Mouse (Mus musculus) ovary, postnatal 10 days (tissue): ENCODE results near the gene Vdr.

Source experiments
- DNase-seq: peaks from one replicate; pipeline ENCODE4 v3.0.0; 2022; ENCODE audit warnings: low spot score

The Vdr gene

DNA sequence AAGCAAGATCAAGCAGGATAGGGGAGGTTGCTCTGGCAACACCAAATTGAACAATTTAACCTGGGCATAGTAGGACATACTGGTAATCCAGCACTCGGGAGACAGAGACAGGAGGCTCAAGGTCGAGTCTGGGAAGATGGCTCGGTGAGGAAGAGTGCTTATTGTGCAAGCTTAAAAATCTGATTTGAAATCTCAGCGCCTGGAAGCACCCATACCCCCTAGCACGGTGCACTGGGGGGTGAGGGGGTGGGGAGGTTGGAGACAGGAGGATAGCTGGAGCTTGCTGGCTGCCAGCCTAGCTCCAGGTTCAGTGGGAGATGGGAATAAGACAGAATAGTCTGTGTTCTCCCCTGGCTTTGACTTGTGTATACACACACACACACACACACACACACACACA lies 9.9 kb upstream of the Vdr start:
- no peak for DNase-seq

DNA sequence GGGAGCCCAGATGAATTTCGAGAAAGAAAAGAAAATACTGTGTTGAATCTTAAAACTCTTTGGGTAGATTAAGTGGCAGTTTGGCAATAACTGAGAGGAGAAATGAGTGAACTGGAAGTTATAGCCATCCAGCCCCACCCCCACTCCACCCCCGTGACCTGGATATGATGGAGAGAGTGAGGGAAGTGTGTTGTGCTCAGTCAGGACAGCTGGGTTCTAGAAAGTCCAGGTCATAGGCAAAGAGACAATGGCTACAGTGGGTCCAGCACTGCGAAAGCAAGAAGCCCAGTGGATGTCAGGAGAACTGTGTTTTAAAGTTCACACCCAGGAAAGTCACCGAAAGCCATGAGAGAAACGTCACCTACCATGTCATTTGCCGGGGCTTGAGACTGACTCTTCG lies 8.8 kb upstream of the Vdr start:
- no peak for DNase-seq

DNA sequence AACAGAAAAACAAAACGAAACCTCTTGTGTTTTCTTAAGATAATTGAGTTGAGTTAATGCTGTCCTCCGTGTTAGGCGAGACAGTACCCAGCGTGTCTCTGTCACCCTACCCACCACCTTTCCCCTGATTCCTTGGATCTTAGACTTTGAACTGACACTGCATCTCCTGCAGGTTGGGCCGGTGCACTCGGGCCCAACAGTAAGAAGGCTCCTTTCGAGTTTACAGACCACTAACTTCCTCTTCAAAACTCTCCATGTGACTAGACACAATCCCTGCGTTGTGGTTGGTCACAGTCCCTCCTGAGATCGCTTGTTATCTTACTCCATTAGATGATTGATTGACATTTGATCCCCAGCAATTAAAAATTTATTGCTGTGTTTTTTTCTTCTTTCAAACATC lies 7.6 kb upstream of the Vdr start:
- DNase-seq, result no peak

GRCm38 (mm10) chr15:97914331-97914747 lies 3.9 kb upstream of the Vdr start:
- DNase-seq, result no peak

DNA sequence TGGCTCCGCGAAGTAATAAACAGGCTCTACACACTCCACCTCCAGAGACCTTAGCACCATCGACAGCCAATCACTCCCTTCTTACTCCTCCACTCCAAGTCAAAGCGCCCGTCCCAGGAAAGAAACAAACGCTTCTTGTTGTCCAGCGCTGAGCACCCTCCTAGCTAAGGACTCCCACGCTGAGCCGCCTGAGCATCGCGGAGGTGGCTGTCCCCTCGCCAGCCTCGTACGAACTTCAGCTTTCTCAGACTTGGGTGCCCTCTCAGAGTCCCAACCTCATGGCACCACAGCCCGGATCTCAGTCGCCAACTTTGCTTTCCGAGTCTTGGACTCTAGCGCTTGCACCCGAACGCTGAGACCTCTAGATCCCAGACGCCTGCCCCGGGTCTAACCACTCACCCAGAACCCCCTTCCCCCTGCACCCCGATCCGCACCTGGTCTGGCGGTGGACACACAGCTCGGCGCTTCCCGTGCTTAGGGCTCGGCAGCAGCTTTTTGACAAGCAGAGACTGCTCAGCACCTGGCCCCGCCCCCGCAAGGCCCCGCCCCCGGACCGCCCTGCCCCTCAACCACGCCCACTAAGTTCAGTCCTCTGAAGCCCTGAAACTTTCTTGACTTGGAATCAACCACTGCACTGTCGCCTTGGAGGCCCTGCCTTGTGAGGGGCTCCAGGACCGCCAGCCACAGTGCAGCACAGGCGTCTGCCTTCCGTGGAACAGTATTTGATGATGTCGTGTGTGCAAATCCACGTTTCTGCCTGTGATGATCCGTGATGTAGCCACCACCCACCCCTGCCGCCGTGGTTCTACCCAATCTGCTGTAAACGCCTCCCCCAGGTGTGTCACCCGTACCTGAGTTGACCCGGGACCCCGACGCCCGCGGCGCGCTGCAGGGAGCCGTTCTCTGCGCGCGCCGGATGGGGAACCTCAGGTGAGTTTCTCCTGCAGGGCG lies 2.4 kb downstream of the Vdr start:
- DNase-seq, result peak; percentile 15

- no peak for DNase-seq
Measured at GRCm38 (mm10) chr15:97907202-97907601, 3.2 kb downstream of the Vdr start.

DNA sequence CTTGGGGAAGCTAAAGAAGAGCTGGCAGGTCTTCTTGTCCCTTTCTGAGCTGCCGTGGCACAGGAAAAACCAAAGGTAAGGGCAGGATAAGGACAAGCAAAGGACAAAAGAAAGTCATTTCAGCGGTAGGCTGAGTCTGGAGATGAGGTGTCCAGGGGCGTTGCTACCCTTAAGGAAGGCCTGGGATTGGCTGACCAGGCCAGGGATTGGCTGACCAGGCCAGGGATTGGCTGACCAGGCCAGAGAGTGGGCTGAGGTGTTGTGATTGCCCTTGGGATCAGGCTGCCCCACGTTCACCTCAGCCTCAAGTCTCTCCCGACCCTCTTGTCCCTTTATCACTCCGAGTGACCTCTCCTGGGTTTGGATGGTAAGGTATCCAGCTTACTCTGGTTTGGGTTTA lies 5.1 kb downstream of the Vdr start:
- DNase-seq, result no peak

GRCm38 (mm10) chr15:97904339-97904991 lies 6.0 kb downstream of the Vdr start:
- no peak for DNase-seq

DNA sequence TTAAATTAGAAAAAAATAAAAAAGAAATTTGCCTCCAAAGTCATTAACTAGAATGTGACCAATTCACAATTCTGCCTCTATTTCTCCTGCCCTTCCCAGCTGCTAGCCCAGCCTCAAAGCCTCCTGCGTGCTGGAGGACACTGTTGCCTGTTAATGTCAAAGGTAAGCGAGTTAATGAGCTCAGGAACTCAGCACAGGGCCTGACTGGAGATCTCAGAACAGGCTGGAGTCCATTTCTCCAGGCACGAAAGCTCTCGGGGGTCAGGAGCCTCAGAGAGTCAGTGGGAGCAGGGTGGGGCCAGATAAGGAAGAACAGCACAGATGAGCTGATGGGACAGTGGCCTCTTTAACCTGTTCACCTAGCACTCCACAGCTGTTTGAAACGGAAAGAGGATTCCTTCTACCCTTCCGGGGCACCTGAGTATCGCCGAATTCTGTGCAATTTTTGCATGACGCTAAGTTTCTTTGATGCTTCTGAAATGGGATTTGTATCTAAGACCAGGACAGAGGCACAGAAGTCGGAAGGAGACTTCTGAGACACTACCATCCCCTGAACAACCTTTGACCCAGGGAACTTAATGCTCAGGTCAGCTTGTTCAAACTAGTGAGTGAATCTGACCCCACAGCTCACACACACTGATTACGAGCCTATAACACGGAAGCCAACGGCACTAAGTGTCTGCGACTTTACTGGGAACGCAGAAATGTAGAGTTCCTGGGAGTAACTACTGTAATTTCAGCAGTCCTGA lies 7.0 kb downstream of the Vdr start:
- DNase-seq, result no peak

- no peak for DNase-seq
Measured at GRCm38 (mm10) chr15:97900991-97901390, 9.4 kb downstream of the Vdr start.

GRCm38 (mm10) chr15:97900336-97900912 lies 10.0 kb downstream of the Vdr start:
- DNase-seq, result no peak

DNA sequence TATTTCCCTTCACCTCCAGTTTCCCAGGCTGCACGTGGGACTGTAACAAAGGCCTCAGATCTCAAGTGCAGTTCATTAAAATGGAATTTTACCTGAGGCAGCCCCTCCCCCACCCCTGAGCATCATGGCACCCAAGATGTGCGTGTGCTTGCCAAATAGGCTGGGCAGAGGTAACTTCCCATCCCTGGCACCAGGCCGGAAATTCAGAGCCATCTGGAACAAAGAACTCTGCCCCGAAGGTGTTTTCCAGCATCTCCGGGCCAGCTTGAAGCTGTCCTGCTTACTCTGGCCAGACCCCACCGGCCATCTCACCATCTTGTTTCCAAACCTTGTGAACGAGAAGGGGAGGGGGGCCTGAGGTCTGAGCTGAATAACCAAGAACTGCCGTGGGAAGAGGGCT lies 10.7 kb downstream of the Vdr start:
- DNase-seq, result no peak

DNA sequence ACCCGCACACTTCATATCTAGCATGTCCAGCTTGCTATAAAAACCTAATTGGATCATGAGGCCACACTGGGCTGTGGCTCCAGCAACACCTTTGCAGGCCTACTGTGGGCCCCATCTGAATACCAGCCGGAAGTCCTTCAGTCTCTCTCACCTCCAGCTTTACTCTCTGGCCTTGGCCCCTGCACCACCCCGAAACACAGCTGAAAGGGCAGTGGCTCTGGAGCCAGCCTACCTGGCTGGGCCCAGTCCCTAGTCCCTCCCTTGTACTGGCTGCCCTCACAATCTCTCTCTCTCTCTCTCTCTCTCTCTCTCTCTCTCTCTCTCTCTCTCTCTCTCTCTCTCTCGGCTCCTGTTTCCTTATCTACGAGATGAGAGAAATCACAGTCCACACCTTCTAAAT lies 11.6 kb downstream of the Vdr start:
- DNase-seq, result no peak

GRCm38 (mm10) chr15:97896861-97897654 lies 13.4 kb downstream of the Vdr start:
- no peak for DNase-seq

DNA sequence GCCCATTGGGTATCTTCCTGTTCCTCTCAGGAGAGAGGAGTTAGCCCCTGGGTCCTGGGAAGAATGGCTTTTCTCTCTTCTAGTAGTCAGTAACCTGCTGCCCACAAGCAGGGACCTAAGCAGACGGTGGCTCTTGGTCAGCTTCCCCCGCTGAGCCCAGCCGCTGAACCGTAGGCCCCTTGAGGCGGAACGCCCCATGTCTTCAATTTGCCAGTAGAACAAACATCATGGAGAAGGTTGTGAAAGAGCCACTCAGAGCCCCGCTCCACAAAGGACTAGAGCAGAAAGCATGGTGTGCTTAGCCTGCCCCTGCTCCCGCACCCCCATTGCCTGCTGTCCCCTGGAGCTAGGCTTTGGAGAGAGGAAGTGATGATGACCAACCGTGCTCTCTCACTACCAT lies 14.1 kb downstream of the Vdr start:
- DNase-seq, result no peak

DNA sequence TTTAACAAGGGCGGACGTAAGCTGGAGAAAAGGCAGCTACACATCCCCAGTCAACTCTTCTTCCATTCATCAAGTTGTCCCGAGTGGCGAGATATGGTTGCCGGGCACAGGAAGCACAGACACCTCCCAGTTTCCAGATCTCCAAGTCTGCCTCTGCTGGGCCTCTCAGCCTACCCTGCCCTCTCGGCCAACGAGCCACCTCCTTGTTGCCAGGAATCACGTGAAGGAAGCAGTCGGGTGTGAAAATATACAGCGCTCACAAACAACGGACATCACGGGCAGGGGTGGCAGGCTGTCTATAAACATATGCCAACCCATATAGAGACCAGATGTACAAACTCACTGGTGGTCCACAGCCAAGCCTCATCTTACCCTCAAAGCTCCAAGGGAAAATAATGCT lies 14.6 kb downstream of the Vdr start:
- no peak for DNase-seq

GRCm38 (mm10) chr15:97892506-97892905 lies 17.9 kb downstream of the Vdr start:
- no peak for DNase-seq

DNA sequence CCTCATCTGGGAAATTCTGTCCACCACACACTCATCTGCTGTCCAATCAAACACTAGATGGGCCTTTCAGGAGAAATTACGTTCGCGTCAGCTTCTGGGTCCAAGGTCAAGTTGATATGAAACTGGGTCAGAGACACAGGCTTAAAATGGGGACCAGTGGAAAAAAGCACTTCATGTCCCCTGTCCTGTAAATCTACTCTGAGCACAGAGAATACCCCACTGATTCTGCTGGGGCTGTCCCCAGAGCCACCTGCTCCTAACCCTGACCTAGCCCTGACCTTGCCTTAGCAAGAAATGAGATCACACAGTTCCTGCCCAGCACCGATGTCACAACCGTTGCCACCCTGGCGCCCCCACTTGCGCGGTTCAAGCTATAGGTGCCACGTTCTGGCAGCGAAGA lies 20.0 kb downstream of the Vdr start:
- no peak for DNase-seq

- no peak for DNase-seq
Measured at GRCm38 (mm10) chr15:97890017-97890416, 20.4 kb downstream of the Vdr start.

DNA sequence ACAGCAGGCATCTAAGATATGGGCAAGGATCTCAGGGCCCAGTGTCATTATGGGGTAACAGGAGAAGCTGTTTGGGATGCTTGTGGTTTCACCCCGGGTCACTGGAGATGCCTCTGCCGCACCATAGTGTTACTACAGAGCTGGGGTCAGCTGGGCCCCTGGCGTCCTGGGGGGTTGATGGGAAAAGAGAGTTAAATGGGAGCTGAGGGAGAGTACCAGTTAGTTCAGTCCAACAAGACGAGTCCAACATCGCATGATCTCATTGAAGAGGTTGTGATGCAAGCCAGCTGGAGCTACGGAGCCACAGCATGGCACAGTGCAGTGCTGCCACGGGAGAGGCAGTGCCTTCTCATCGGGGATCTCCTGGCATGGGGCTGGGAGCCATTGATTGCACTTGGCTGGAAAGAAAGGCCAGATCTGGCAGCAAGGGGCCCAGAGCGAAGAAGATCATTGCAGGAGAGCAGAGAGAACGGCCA lies 22.9 kb downstream of the Vdr start:
- no peak for DNase-seq

DNA sequence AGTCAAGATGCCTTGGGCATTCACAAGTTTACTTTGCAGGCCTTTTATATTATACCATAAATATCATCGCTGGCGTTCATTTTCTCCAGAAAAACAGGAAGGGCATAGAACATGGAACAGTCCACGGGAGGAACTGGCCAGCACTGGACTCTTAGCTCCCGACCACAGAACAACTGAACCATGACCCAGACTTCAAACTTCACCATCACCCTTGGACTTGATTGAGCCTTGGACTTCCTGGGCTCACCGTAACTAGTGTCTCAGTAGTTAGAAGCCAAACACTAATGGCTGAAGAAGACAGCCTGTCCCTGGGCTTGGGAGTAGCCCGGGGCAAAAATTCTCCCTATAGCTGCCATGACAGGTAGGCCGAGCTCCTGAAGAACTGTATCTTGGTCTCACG lies 29.0 kb downstream of the Vdr start:
- no peak for DNase-seq
